Mouse (Mus musculus): ENCODE measurements around the gene Serpini2. TPM values are rescaled to one million over a fixed set of nuclear protein-coding genes. Genes with fewer than 3 reads are reported as not detected.
A peak's percentile ranks its signal among the peaks of the same experiment; 100 is the strongest.
"Not testable (repeated sequence)": the region's sequence is repeated elsewhere in the genome, so short reads cannot be mapped to it uniquely, and the experiment has no call there.

Gene Serpini2
- total RNA-seq (2021): not detected
- long read RNA-seq, experiment 1: 0 reads
- long read RNA-seq, experiment 2: 0 reads

DNA sequence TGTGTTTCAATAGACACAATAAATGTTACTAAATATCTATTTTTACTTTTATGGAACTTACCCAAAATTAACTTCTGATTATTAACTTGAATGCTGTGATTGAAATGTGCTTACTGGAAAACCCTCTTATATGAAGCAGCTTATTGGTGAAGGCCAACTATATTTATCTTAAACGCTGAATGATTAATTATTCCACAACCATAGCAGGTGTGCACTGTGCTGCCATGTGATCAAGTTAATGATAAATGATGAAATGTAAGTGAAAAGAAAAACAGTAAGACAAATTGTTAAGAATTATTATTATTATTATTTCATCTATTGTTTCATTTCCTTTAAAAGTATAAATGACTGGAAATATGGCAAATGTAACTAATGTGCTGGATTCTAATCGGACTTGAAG lies at the start of gene Serpini2:
Gene Serpini2, minus strand, starts transcription at position 101 of the 400 bp plus-strand sequence.
- no peak for DNase-seq

- no peak for DNase-seq
Observed at GRCm38 (mm10) chr3:75308861-75309260, 39.0 kb upstream of the Serpini2 start.

DNA sequence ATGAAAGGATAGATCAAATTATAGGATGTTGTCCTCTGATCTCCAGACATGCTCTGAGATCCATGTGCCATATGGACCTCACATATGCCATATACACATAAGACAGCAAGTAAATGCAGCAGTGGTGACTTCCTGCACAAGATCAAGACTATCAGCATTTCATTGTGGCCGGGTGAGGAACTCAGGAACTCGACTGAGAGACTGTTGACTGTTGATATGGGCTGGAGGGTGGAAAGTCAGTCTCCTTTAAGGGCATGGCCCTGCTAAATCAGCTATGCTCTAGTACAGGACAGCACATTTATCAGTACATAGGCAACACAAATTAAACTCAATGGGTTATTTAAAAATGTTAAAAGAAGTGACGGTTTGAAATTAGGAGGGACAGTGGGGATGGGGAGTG lies 38.4 kb upstream of the Serpini2 start:
- DNase-seq: no peak

- DNase-seq: no peak
Observed at GRCm38 (mm10) chr3:75305584-75305983, 35.7 kb upstream of the Serpini2 start.

- no peak for DNase-seq
Observed at GRCm38 (mm10) chr3:75304621-75305020, 34.7 kb upstream of the Serpini2 start.

GRCm38 (mm10) chr3:75301072-75301471 lies 31.2 kb upstream of the Serpini2 start:
- DNase-seq: no peak

DNA sequence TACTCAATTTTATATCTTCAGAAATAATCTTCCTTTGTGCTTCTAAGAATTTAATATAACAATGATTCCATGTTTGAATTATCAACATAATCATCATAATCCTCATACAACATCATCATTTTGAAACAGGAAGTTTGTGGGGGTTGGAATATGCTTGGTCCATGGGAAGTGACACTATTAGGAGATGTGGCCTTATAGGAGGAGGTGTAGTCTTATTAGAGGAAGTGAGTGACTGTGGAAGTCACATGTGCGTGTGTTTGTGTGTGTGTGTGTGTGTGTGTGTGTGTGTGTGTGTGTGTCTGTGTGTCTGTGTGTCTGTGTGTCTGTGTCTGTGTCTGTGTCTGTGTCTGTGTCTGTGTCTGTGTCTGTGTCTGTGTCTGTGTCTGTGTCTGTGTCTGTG lies 29.6 kb upstream of the Serpini2 start:
- DNase-seq: not testable (repeated sequence)

DNA sequence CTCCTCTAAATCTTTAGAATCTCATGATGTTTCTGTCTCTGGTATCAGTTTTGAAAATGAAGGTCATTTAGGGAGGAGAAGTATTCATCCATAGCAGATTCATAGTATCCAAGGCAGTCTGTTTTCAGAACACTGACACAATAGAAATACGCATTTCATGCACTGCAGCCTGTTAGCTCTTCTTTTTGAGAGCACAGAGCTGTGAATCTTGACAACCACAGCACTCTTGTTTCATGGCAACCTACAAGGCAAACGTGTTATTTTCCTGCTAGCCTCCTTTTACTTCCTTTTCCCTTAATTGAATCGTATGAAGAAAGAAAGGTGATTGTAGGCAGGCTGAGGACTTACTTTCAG lies 27.9 kb upstream of the Serpini2 start:
- no peak for DNase-seq

DNA sequence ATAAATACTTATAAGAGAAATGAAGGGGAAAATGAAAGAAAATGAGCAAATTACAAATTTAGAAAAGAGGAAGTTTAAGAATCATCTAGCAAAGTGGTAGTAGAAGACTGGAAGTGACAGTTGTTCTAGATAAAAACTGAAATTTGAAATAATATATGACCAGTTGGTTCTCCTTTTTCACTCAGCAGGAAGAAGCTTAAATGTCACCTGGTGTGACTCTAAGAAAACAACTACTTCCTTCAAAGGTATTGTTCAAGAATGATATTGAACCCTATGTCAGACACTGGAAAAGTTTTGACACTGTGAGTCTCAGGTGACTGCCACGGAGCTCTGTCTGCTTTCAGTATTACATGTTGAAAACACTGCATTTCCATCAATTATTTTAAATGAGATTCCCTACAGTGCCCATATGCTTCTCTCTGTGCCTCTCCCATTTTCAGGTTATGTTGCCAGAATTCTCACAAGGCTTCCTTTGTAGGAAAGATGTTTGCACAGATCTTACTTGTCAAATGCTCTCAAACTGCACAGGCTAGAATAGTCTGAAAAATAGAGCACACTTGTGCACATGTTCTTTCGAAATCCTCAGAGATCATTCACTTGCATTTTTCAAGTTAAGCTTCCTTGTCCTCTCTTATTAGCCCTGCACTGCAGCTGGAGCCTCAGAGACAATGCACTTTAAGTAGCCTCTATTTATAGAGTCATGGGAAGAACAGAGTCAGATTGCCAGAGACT lies 27.3 kb upstream of the Serpini2 start:
- no peak for DNase-seq

DNA sequence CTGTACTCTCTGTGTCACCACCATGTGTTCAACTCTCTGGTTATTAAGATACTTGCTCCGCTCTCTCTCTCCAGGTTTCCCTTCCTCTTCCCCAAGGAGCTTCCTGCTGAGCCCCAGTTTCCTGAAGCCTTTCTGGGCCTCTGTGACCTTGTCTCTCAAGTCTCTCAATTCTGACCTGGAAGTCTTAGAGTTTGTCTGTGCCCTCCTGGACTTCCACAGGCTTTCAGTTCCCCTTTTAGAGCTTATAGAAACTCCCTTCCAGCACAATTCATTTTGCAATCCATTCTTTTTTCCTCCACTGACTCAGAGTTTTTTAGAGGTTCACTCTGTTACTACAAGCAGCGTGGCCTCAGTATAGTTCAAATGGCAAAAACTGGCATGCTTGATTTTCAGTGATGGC lies 23.4 kb upstream of the Serpini2 start:
- no peak for DNase-seq

GRCm38 (mm10) chr3:75277455-75277854 lies 7.6 kb upstream of the Serpini2 start:
- no peak for DNase-seq

GRCm38 (mm10) chr3:75276522-75276921 lies 6.6 kb upstream of the Serpini2 start:
- DNase-seq: no peak

DNA sequence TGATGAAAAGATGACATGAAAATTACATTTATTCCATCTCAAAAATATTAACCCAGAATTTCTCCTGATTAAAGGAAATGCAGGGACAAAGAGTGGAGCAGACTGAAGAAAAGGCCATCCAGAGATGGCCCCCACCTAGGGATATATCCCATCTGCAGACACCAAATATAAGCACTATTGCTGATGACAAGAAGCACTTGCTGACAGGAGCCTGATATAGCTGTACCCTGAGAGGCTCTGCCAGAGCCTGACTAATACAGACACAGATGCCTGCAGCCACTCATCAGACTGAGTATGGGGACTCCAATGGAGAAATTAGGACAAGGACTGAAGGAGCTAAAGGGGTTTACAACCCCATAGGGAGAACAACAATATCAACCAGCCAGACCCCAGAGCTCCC lies 5.2 kb upstream of the Serpini2 start:
- DNase-seq: no peak

DNA sequence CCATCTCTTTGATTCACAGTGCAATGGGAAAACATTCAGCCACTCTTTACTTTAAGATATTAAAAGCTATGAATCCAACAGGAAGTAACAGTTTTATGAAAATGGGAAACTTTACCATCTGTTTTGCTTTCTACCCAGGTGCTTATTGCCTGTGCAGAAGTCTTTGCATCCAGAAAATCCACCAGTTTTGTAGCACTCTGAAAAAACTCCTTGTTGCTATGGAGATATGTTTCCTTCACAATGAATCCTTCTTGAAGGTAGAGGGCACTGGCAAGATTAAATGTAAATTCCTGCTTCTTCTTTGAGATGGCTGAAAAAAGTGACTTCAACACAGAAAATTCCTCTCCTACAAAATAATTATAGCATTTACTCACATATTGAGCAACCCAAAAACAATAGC lies 10.5 kb downstream of the Serpini2 start:
- DNase-seq: no peak

DNA sequence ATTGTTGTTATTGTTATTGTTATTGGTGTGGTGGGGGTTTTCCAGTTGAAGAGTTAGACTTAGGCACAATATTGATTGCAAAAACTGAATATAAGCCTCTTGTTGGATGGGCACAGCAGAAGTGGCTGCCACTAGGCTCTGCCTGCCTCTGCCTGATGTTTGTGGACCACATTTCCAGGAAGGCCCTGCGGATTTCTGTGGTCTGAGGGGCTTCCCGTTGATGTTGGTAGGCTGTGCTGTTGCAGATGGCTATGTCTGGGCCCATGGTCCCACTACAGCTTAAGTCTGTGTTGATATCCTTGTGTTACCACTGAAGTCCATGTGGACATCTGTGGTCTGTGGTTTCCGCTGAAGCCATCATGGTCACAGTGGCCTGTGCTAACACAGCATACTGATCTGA lies 50.2 kb downstream of the Serpini2 start:
- DNase-seq: no peak

GRCm38 (mm10) chr3:75219211-75219610 lies 50.7 kb downstream of the Serpini2 start:
- DNase-seq: peak; percentile 13

DNA sequence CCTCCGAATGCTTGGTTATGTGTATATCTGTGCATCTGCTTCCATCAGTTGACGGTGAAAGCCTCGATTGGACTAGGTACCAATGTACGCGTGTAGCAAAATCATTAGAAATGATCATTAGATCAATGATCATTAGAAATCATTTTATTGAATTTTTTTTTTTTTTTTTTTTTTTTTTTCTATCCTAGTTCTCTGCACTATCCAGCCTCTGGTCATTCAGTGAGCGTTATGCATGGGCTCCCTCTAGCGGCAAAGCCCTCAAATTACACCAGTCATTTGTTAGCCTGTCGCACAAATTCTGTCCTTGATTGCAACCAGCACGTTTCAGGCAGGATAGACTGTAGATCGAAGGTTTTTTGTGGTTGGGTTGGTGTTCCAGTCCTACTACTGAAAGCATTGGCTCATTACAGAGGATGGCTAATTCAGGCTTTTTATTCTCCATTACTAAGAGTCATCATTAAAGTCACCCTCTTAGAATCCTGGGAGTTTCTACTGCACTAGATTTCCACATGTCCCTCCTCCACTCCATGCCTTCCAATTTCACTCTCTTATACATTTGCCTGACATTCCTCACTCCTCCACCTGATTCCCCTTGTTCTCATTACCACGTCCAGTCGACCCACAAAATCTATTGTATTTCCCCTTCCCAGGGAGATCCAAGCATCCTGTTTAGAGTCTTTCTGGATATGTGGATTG lies 66.9 kb downstream of the Serpini2 start:
- DNase-seq: peak; percentile 50

Other genes with a start within 250 kb of the Serpini2 start
- not detected for gene Zbbx, start 105.0 kb downstream of the Serpini2 start, total RNA-seq (2021)
- gene Wdr49, start 212.1 kb upstream of the Serpini2 start, total RNA-seq (2021): not detected

All from gastrocnemius, postnatal 10 days (tissue).